ENCODE assay signal across 20 mouse cellular contexts in genomic region chr10:7004980-7005538, GRCm38 (mm10). TPM values are rescaled to one million over a fixed set of nuclear protein-coding genes. Genes with fewer than 3 reads are reported as not detected.
DNase-seq lines count a peak whose midpoint lies in the region; ATAC-seq and TF ChIP-seq lines count a peak whose summit lies in the region.
"Had no signal": no experiment of that assay in that cellular context is flagged by ENCODE, and none has a peak within 500 bp of the region (broad histone marks: within the 10 kb centered on the region; RNA-seq: fewer than 3 reads in every experiment).

No protein-coding gene starts in this region.

- no peak for TF ChIP-seq POLR2A in kidney, adult 2 months (IDR thresholded peaks at IDR 0.05; ENCODE audit: low read depth, low read length)

- H3K27me3 ChIP-seq in kidney, adult 2 months (replicated peaks; ENCODE audit: control insufficient read depth, insufficient read depth, low read length): no peaks in the 10 kb centered on the region
- H3K27me3 ChIP-seq: heart, embryonic 15.5 days; neural tube, embryonic 12.5 days had no signal

- H3K27ac ChIP-seq in kidney, adult 2 months (ENCODE audit: insufficient read depth, low read depth, low read length): no peak overlapping the region
- H3K27ac ChIP-seq: heart, embryonic 15.5 days; limb, embryonic 10.5 days; neural tube, embryonic 12.5 days had no signal

- DNase-seq in kidney, adult 2 months: peak; percentile 4
- DNase-seq in kidney, adult 11 months: no peak
- DNase-seq in ES-CJ7 (ENCODE audit: low read depth, low spot score): peak; percentile 10
- DNase-seq in gastrocnemius, adult 8-10 months (ENCODE audit: low spot score in 2 of 2): no peak
- no peak for DNase-seq in retina, postnatal 1 day
- DNase-seq: adrenal gland, adult 8-10 months; cerebellum, adult 9-10 months; gastrocnemius, postnatal 25 days; kidney, adult 9 months; kidney, postnatal 36 days; lung, adult 18-20 months; lung, postnatal 36 days had no signal

- no peaks in the 10 kb centered on the region for H3K4me1 ChIP-seq in kidney, adult 2 months (ENCODE audit: control insufficient read depth, insufficient read depth, low read length)
- H3K4me1 ChIP-seq: heart, embryonic 15.5 days; limb, embryonic 10.5 days; neural tube, embryonic 12.5 days had no signal

- H3K4me3 ChIP-seq in kidney, adult 2 months (ENCODE audit: insufficient read depth, low read depth, low read length): no peak overlapping the region
- H3K4me3 ChIP-seq: erythroblast, embryonic 14.5 days; heart, embryonic 15.5 days; limb, embryonic 10.5 days; neural tube, embryonic 12.5 days had no signal

- no peaks in the 10 kb centered on the region for H3K36me3 ChIP-seq in kidney, adult 2 months (ENCODE audit: control insufficient read depth, insufficient read depth, low read length)
- H3K36me3 ChIP-seq: heart, embryonic 15.5 days; limb, embryonic 10.5 days; neural tube, embryonic 12.5 days had no signal

- peak; percentile 47 for ATAC-seq in CD4-positive, CD25-positive, alpha-beta regulatory T cell, adult 4 months
- ATAC-seq in inflammation-experienced regulatory T-cells, adult 6 months: peak; percentile 18
- ATAC-seq: forebrain, embryonic 14.5 days; midbrain, embryonic 16.5 days had no signal

- 56% methylated on average over 5 of the region's 5 CpGs for WGBS in kidney, adult 2 months

- no peak for TF ChIP-seq CTCF in kidney, adult 2 months (conservative IDR thresholded peaks at IDR 0.05; ENCODE audit: insufficient read depth, insufficient read length, low read depth, low read length)

RNA-seq across cellular contexts. Expression of gene Ipcef1, which starts 47.2 kb away (rescaled TPM):
- polyA plus RNA-seq in kidney, adult 2 months (2012; rRNA removed): 2.3 and 2.7 TPM in 2 replicates
- 100 to 1,000 TPM; 101 to 123 TPM for polyA plus RNA-seq in CD4-positive, CD25-positive, alpha-beta regulatory T cell, adult 4 months (2017; shearing (Covaris generic))
- polyA plus RNA-seq in inflammation-experienced regulatory T-cells, adult 6 months (2017; shearing (Covaris generic)): 100 to 1,000 TPM in 2 of 3 experiments, 10 to 100 TPM in 1; 59.2 to 108 (median 100) TPM
- total RNA-seq in gastrocnemius, adult 8-10 months (2022): under 1 TPM in 2 of 4 experiments, not detected in 2; 0.05 to 0.10 TPM

Comparison
In these comparisons a context has a peak if more than half of its experiments do, and no peak if none do; other contexts are left out.
1. DNase-seq: peak in kidney, adult 2 months (single experiment) and ES-CJ7 (single experiment); none in kidney, adult 11 months (single experiment), gastrocnemius, adult 8-10 months (0 of 2) and retina, postnatal 1 day (single experiment).
2. RNA of gene Ipcef1, which starts 47.2 kb away (polyA plus RNA-seq): 101 to 123 TPM in CD4-positive, CD25-positive, alpha-beta regulatory T cell, adult 4 months and 59.2 to 108 TPM in inflammation-experienced regulatory T-cells, adult 6 months; 2.3 to 2.7 TPM in kidney, adult 2 months; every median in the first group is over 10 times any median in the second.